Mouse (Mus musculus): Measurements from ENCODE around the gene Kcnma1. TPM values are rescaled to one million over a fixed set of nuclear protein-coding genes. Genes with fewer than 3 reads are reported as not detected.

Kcnma1 gene
- polyA plus RNA-seq, 1 experiment from 2014 or later: 6.0 TPM

DNA sequence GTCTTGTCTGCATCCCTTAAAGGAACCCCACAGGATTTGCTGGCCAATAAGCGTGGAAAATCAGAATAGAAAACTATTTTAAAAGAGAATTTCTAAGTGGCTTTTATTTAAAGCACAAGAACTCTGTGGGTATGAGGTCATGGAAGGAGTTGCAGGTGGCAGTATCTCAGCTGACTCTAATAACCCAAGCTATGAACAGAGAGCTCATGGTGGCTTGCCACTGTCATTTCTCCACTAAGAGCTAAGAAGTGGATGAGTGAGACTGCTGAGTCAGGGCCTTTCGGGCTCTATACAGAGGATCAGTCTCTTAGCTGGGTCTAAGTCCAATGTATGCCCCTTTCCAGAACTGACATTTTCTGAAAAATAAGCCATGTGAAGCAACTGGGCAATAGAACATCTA lies 713.8 kb downstream of the Kcnma1 start:
- H3K27ac ChIP-seq (ENCODE audit: low read length): no peak overlapping the region
- ATAC-seq: no peak
- H3K36me3 ChIP-seq (ENCODE audit: control insufficient read depth, insufficient read depth, low read length): no peaks in the 10 kb centered on the region
- no peaks in the 10 kb centered on the region for H3K9me3 ChIP-seq (ENCODE audit: control insufficient read depth, low read length)
- no peak overlapping the region for H3K9ac ChIP-seq (ENCODE audit: low read depth, low read length)
- H3K4me2 ChIP-seq (ENCODE audit: low read depth, low read length): no peak overlapping the region
- no peak overlapping the region for H3K4me3 ChIP-seq (ENCODE audit: low read length)
- no peaks in the 10 kb centered on the region for H3K27me3 ChIP-seq (replicated peaks; ENCODE audit: control insufficient read depth, insufficient read depth, low read length)
- H3K4me1 ChIP-seq (ENCODE audit: control insufficient read depth, insufficient read depth, low read length): no peaks in the 10 kb centered on the region
- WGBS: 95% methylated on average over 2 of the region's 2 CpGs

DNA sequence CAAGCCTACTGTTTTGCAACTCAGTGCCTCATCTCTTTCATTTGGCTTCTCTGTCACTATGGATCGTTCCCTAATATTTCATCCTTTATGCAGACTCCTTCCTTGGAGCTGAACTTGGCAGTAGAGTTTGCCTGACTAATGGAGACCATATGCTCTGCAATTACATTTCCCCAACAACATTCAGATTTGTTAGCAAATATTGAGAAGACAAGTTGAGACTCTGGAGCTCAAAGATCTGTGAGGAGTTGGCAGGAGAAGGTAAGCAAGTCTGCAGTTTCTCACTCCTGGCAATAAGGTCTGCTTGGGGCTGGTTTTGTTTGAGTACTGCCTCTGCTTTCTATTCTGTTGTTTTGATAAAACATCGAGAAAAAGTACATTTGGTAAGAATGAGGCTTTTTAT lies 723.7 kb downstream of the Kcnma1 start:
- Histone ChIP-seq H3K27me3 (replicated peaks; ENCODE audit: control insufficient read depth, insufficient read depth, low read length) (no peaks in the 10 kb centered on the region), H3K36me3 (ENCODE audit: control insufficient read depth, insufficient read depth, low read length) (no peaks in the 10 kb centered on the region), H3K9ac (ENCODE audit: low read depth, low read length) (no peak overlapping the region), H3K9me3 (ENCODE audit: control insufficient read depth, low read length) (no peaks in the 10 kb centered on the region), H3K27ac (ENCODE audit: low read length) (no peak overlapping the region), H3K4me3 (ENCODE audit: low read length) (no peak overlapping the region), H3K4me1 (ENCODE audit: control insufficient read depth, insufficient read depth, low read length) (no peaks in the 10 kb centered on the region), H3K4me2 (ENCODE audit: low read depth, low read length) (no peak overlapping the region)
- WGBS: 67% methylated on average over 2 of the region's 2 CpGs
- ATAC-seq: no peak

- H3K27me3 ChIP-seq (replicated peaks; ENCODE audit: control insufficient read depth, insufficient read depth, low read length): no peaks in the 10 kb centered on the region
- H3K4me1 ChIP-seq (ENCODE audit: control insufficient read depth, insufficient read depth, low read length): no peaks in the 10 kb centered on the region
- WGBS: 49% methylated on average over 4 of the region's 4 CpGs
- no peak overlapping the region for H3K27ac ChIP-seq (ENCODE audit: low read length)
- H3K4me3 ChIP-seq (ENCODE audit: low read length): no peak overlapping the region
- H3K9ac ChIP-seq (ENCODE audit: low read depth, low read length): no peak overlapping the region
- no peak for ATAC-seq
- no peaks in the 10 kb centered on the region for H3K9me3 ChIP-seq (ENCODE audit: control insufficient read depth, low read length)
- H3K4me2 ChIP-seq (ENCODE audit: low read depth, low read length): no peak overlapping the region
- no peaks in the 10 kb centered on the region for H3K36me3 ChIP-seq (ENCODE audit: control insufficient read depth, insufficient read depth, low read length)
Measured at GRCm38 (mm10) chr14:23266554-23267309, 747.6 kb downstream of the Kcnma1 start.

DNA sequence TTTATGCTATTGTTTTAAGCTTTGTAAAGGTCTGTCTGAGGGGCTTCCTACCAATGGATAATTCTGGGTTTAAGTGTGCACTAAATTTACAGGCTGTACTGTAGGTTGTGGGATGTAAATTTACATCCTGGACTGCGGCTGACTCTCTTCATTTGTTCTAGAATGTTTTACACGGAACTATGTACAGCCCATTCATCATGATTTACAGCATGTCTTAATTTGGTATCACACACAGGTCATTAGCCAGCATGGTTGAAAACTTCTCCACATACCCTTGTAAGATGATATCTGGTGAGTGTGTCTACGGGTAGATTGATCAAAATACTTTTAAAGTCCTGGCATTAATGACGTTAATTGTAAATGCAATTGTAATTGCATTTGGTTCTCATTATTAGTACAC lies 761.1 kb downstream of the Kcnma1 start:
- H3K4me2 ChIP-seq (ENCODE audit: low read depth, low read length): no peak overlapping the region
- H3K9ac ChIP-seq (ENCODE audit: low read depth, low read length): no peak overlapping the region
- no peak overlapping the region for H3K27ac ChIP-seq (ENCODE audit: low read length)
- no peaks in the 10 kb centered on the region for H3K9me3 ChIP-seq (ENCODE audit: control insufficient read depth, low read length)
- H3K4me1 ChIP-seq (ENCODE audit: control insufficient read depth, insufficient read depth, low read length): no peaks in the 10 kb centered on the region
- no peak for ATAC-seq
- H3K4me3 ChIP-seq (ENCODE audit: low read length): no peak overlapping the region
- WGBS: 66% methylated on average over 4 of the region's 4 CpGs
- H3K36me3 ChIP-seq (ENCODE audit: control insufficient read depth, insufficient read depth, low read length): no peaks in the 10 kb centered on the region
- no peaks in the 10 kb centered on the region for H3K27me3 ChIP-seq (replicated peaks; ENCODE audit: control insufficient read depth, insufficient read depth, low read length)

DNA sequence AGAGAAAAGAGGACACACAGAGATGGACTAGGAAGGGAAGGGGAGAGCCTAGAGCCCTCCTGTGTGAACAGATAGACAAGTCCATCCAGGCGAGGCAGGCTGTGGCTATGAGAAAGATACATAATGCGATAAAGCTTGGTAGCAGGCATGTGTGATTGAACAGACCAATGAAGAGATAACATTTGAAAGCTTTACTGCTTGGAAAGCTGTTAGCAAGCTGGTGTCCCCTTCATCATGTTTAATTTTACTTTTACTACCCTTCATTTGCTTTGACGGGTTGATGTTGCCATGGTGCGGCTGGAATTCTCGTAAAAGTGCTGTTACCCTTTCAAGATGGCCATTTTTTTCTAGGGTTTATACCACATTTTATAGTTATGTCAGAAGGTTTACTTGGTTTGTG lies 769.8 kb downstream of the Kcnma1 start:
- no peak overlapping the region for H3K4me2 ChIP-seq (ENCODE audit: low read depth, low read length)
- H3K9ac ChIP-seq (ENCODE audit: low read depth, low read length): no peak overlapping the region
- no peaks in the 10 kb centered on the region for H3K27me3 ChIP-seq (replicated peaks; ENCODE audit: control insufficient read depth, insufficient read depth, low read length)
- no peaks in the 10 kb centered on the region for H3K9me3 ChIP-seq (ENCODE audit: control insufficient read depth, low read length)
- WGBS: 50% methylated on average over 5 of the region's 5 CpGs
- no peaks in the 10 kb centered on the region for H3K4me1 ChIP-seq (ENCODE audit: control insufficient read depth, insufficient read depth, low read length)
- no peak for ATAC-seq
- no peak overlapping the region for H3K4me3 ChIP-seq (ENCODE audit: low read length)
- H3K27ac ChIP-seq (ENCODE audit: low read length): no peak overlapping the region
- H3K36me3 ChIP-seq (ENCODE audit: control insufficient read depth, insufficient read depth, low read length): no peaks in the 10 kb centered on the region

DNA sequence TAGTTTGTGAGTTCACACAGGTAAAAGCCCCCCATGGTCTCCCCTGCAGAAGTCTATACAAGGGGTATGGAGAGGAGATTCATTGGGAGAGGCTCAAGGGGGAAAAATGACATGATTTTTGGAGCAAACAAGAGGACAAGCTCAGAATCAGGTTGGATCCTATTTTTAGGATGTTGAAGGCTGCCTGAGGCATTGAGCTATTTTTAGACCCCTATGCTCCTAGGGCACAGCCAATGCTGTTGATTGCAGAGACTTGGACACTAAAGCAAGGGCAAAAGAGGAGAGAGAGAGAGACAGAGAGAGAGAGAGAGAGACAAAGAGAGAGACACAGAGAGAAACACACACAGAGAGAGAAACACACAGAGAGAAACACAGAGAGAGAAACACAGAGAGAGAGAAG lies 770.4 kb downstream of the Kcnma1 start:
- H3K4me1 ChIP-seq (ENCODE audit: control insufficient read depth, insufficient read depth, low read length): no peaks in the 10 kb centered on the region
- no peak overlapping the region for H3K27ac ChIP-seq (ENCODE audit: low read length)
- no peak overlapping the region for H3K4me3 ChIP-seq (ENCODE audit: low read length)
- H3K4me2 ChIP-seq (ENCODE audit: low read depth, low read length): no peak overlapping the region
- no peaks in the 10 kb centered on the region for H3K36me3 ChIP-seq (ENCODE audit: control insufficient read depth, insufficient read depth, low read length)
- no peak for ATAC-seq
- no peak overlapping the region for H3K9ac ChIP-seq (ENCODE audit: low read depth, low read length)
- H3K9me3 ChIP-seq (ENCODE audit: control insufficient read depth, low read length): no peaks in the 10 kb centered on the region
- no peaks in the 10 kb centered on the region for H3K27me3 ChIP-seq (replicated peaks; ENCODE audit: control insufficient read depth, insufficient read depth, low read length)

Other genes with a start within 250 kb of the Kcnma1 start
- gene Dlg5, start 231.4 kb upstream of the Kcnma1 start, polyA plus RNA-seq (2015; fragmentation: Nextera tagmentation; extraction: Ambion mirVana): 7.4 and 7.8 TPM in 2 replicates